Comparison of ENCODE assay signal across 23 mouse cellular contexts in genomic region chr19:5625311-5625710, GRCm38 (mm10).
"Had no signal": no experiment of that assay in that cellular context is flagged by ENCODE, and none has a peak within 500 bp of the region (broad histone marks: within the 10 kb centered on the region; RNA-seq: fewer than 3 reads in every experiment).

No protein-coding gene starts in this region.

- DNase-seq: liver, postnatal 0 days; lung, adult 2 months; lung, postnatal 14 days; lung, postnatal 36 days; retina, postnatal 1 day; right cerebral cortex, adult 18-20 months; right cerebral cortex, postnatal 25 days; right cerebral cortex, postnatal 4 days; spleen, adult 18-20 months; thymus, adult 18-20 months; thymus, postnatal 14 days; thymus, postnatal 36 days had no signal

- H3K36me3 ChIP-seq: liver, embryonic 15.5 days; lung, embryonic 15.5 days; midbrain, embryonic 13.5 days; midbrain, embryonic 15.5 days; neural tube, embryonic 13.5 days; neural tube, embryonic 15.5 days had no signal

- H3K27ac ChIP-seq: liver, embryonic 15.5 days; lung, embryonic 15.5 days; macrophage; midbrain, embryonic 13.5 days; midbrain, embryonic 15.5 days; neural tube, embryonic 13.5 days; neural tube, embryonic 15.5 days had no signal

- H3K9ac ChIP-seq: liver, embryonic 15.5 days; liver, postnatal 0 days; lung, embryonic 15.5 days; midbrain, embryonic 13.5 days; midbrain, embryonic 15.5 days; neural tube, embryonic 13.5 days; neural tube, embryonic 15.5 days had no signal

- H3K27me3 ChIP-seq: lung, embryonic 15.5 days; midbrain, embryonic 13.5 days; midbrain, embryonic 15.5 days; neural tube, embryonic 13.5 days; neural tube, embryonic 15.5 days had no signal

- H3K9me3 ChIP-seq: liver, embryonic 15.5 days; lung, embryonic 15.5 days; midbrain, embryonic 13.5 days; midbrain, embryonic 15.5 days; neural tube, embryonic 13.5 days; neural tube, embryonic 15.5 days had no signal

- H3K4me1 ChIP-seq: liver, embryonic 15.5 days; lung, embryonic 15.5 days; midbrain, embryonic 13.5 days; midbrain, embryonic 15.5 days; neural tube, embryonic 13.5 days; neural tube, embryonic 15.5 days had no signal

- H3K4me2 ChIP-seq: liver, embryonic 15.5 days; lung, embryonic 15.5 days; midbrain, embryonic 11.5 days; midbrain, embryonic 13.5 days; midbrain, embryonic 15.5 days; neural tube, embryonic 13.5 days; neural tube, embryonic 15.5 days had no signal

- ATAC-seq: liver, postnatal 0 days; lung, postnatal 0 days; midbrain, embryonic 13.5 days; midbrain, embryonic 15.5 days had no signal

- H3K4me3 ChIP-seq: liver, embryonic 15.5 days; lung, embryonic 15.5 days; megakaryocyte, embryonic 14.5 days; midbrain, embryonic 13.5 days; midbrain, embryonic 15.5 days; myocyte; neural tube, embryonic 13.5 days; neural tube, embryonic 15.5 days had no signal
